In the genomic region with DNA sequence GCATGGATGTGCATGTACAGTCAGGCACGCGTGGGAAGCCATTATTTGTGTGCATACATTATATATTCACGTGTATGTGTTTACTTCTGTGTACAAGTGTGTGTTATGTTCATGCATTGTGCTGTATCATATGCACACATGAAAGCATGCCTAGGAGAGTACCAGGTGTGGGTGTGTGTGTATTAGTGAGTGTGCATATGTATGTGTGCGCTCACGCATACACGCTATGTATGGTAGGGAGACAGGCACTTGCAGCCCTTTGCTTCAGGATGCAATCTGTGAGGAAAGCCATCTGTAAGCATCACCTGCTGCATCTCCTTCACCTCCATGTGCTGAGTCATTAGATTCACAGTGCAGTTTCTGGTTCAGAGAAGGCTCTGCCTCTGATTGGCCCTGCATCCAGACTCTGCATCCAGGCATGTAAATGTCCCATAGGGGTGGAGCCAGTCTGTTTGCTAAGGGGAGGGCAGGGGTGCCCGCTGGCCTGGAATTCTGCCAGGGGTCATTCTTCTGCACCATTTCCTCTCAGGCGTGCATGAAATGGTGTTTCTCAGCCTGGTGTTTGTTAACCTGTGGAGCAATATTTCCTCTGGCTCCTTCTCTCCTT, we compare ENCODE assay signal across 15 mouse cellular contexts. TPM values are rescaled to one million over a fixed set of nuclear protein-coding genes. Genes with fewer than 3 reads are reported as not detected.
DNase-seq lines count a peak whose midpoint lies in the region; ATAC-seq and TF ChIP-seq lines count a peak whose summit lies in the region.
"Had no signal": no experiment of that assay in that cellular context is flagged by ENCODE, and none has a peak within 500 bp of the region (broad histone marks: within the 10 kb centered on the region; RNA-seq: fewer than 3 reads in every experiment).

No protein-coding gene starts in this region.

- 76% methylated on average over 8 of the region's 8 CpGs for WGBS in hindbrain, embryonic 15.5 days
- WGBS in midbrain, embryonic 16.5 days = 88% methylated on average over 8 of the region's 8 CpGs

- H3K27ac ChIP-seq in hindbrain, embryonic 15.5 days (replicated peaks) = no peak overlapping the region
- no peak overlapping the region for H3K27ac ChIP-seq in midbrain, embryonic 16.5 days (ENCODE audit: low read length)
- H3K27ac ChIP-seq: embryonic facial prominence, embryonic 13.5 days; layer of hippocampus, adult 2 months had no signal

- no peaks in the 10 kb centered on the region for H3K36me3 ChIP-seq in hindbrain, embryonic 15.5 days
- H3K36me3 ChIP-seq in midbrain, embryonic 16.5 days (ENCODE audit: control insufficient read depth, insufficient read depth, low read length) = no peaks in the 10 kb centered on the region
- H3K36me3 ChIP-seq: embryonic facial prominence, embryonic 13.5 days; G1E had no signal

- no peaks in the 10 kb centered on the region for H3K27me3 ChIP-seq in hindbrain, embryonic 15.5 days
- H3K27me3 ChIP-seq in midbrain, embryonic 16.5 days (ENCODE audit: control insufficient read depth, insufficient read depth, low read depth, low read length) = no peaks in the 10 kb centered on the region
- H3K27me3 ChIP-seq: embryonic facial prominence, embryonic 13.5 days had no signal

- no peak for TF ChIP-seq POLR2A in brain, embryonic 14.5 days (IDR thresholded peaks at IDR 0.05; ENCODE audit: borderline replicate concordance, extremely low read depth, insufficient read depth, insufficient read length, poor library complexity, severe bottlenecking)

- no peak overlapping the region for H3K4me3 ChIP-seq in hindbrain, embryonic 15.5 days
- no peak overlapping the region for H3K4me3 ChIP-seq in midbrain, embryonic 16.5 days (ENCODE audit: low read depth, low read length)
- H3K4me3 ChIP-seq: embryonic facial prominence, embryonic 13.5 days; layer of hippocampus, adult 2 months had no signal

- peak; percentile 70 for ATAC-seq in hindbrain, embryonic 15.5 days (ENCODE audit: low FRiP score, low read depth)
- ATAC-seq in midbrain, embryonic 16.5 days = peak; percentile 42; the same call in 1 of the 2 replicates
- ATAC-seq: inflammation-experienced regulatory T-cells, adult 6 months had no signal

- H3K9ac ChIP-seq in hindbrain, embryonic 15.5 days = no peak overlapping the region
- no peak overlapping the region for H3K9ac ChIP-seq in midbrain, embryonic 16.5 days (ENCODE audit: low read depth, low read length)
- H3K9ac ChIP-seq: embryonic facial prominence, embryonic 13.5 days had no signal

- no peaks in the 10 kb centered on the region for H3K9me3 ChIP-seq in hindbrain, embryonic 15.5 days
- H3K9me3 ChIP-seq in midbrain, embryonic 16.5 days (replicated peaks; ENCODE audit: control insufficient read depth, low read length, poor library complexity, severe bottlenecking) = peaks cover 3% of the 10 kb centered on the region; the same call in 1 of the 2 replicates

- no peak for TF ChIP-seq CTCF in brain, embryonic 14.5 days (IDR thresholded peaks at IDR 0.05; ENCODE audit: borderline replicate concordance, extremely low read depth, insufficient read depth, insufficient read length)

- H3K4me2 ChIP-seq in hindbrain, embryonic 15.5 days = no peak overlapping the region
- H3K4me2 ChIP-seq in midbrain, embryonic 16.5 days (ENCODE audit: low read length) = no peak overlapping the region
- H3K4me2 ChIP-seq: embryonic facial prominence, embryonic 13.5 days had no signal

- H3K4me1 ChIP-seq in hindbrain, embryonic 15.5 days (replicated peaks) = peaks cover 25% of the 10 kb centered on the region
- peaks cover 6% of the 10 kb centered on the region; the same call in 1 of the 2 replicates for H3K4me1 ChIP-seq in midbrain, embryonic 16.5 days (ENCODE audit: control insufficient read depth, insufficient read depth, low read length)
- H3K4me1 ChIP-seq: embryonic facial prominence, embryonic 13.5 days had no signal

- peak; percentile 7 for DNase-seq in kidney, adult 11 months
- DNase-seq in kidney, adult 8-10 months = no peak
- peak; percentile 79 for DNase-seq in brain, embryonic 14.5 days (ENCODE audit: low read depth)
- no peak for DNase-seq in adrenal gland, postnatal 25 days
- DNase-seq in lung, postnatal 14 days = no peak
- DNase-seq: adrenal gland, postnatal 10 days; gastrocnemius, postnatal 25 days had no signal

RNA-seq across cellular contexts. Expression of gene Cdh4, which starts 25.7 kb away (rescaled TPM):
- 32.0 and 48.4 TPM in 2 replicates for polyA plus RNA-seq in brain, embryonic 14.5 days (2012; rRNA removed)
- polyA plus RNA-seq in hindbrain, embryonic 15.5 days (2015; fragmentation: Nextera tagmentation; extraction: Ambion mirVana) = 42.4 and 50.0 TPM in 2 replicates
- 60.1 and 63.4 TPM in 2 replicates for polyA plus RNA-seq in midbrain, embryonic 16.5 days (2015; fragmentation: Nextera tagmentation; extraction: Ambion mirVana)
- total RNA-seq in adrenal gland, postnatal 25 days (2021) = 4.4 and 5.3 TPM in 2 replicates
- total RNA-seq: common myeloid progenitor, adult 5-6 weeks; neutrophil, adult 5-6 weeks had no signal
- polyA plus RNA-seq: G1E; inflammation-experienced regulatory T-cells, adult 6 months had no signal

Comparison
In these comparisons a context has a peak if more than half of its experiments do, and no peak if none do; other contexts are left out.
1. DNase-seq: peak in kidney, adult 11 months (single experiment) and brain, embryonic 14.5 days (single experiment); none in kidney, adult 8-10 months (0 of 2), adrenal gland, postnatal 25 days (single experiment) and lung, postnatal 14 days (single experiment).